Mouse (Mus musculus) cerebellum, adult 9-11 months (tissue): Measurements from ENCODE around the gene Tox3.

ENCODE experiments used
- DNase-seq: peaks from one replicate; pipeline ENCODE4 v3.0.0; 2022

Gene Tox3

GRCm38 (mm10) chr8:90323824-90324223 lies 24.3 kb downstream of the Tox3 start:
- no peak for DNase-seq

- DNase-seq: no peak
Measured at GRCm38 (mm10) chr8:90322701-90323439, 25.3 kb downstream of the Tox3 start.

GRCm38 (mm10) chr8:90321255-90321654 lies 26.9 kb downstream of the Tox3 start:
- DNase-seq: no peak

DNA sequence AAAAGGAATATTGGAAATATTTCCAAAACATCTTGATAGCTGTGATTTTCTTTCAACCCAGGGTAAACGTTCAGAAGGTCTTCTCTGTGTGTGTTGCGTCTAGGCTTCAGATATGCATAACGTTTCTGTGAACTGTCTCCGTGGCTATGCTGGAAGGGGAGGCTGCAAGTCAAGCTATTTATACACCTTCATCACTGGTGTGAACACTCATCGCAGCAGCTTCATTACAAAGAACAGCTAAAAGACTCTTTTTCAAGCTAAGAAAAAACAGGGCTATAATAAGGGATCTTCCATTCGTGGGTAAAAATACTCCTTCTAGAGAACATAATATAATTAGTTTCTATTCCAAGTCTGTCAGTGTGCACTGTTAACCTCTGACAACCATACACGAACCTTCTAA lies 33.8 kb downstream of the Tox3 start:
- DNase-seq: no peak

DNA sequence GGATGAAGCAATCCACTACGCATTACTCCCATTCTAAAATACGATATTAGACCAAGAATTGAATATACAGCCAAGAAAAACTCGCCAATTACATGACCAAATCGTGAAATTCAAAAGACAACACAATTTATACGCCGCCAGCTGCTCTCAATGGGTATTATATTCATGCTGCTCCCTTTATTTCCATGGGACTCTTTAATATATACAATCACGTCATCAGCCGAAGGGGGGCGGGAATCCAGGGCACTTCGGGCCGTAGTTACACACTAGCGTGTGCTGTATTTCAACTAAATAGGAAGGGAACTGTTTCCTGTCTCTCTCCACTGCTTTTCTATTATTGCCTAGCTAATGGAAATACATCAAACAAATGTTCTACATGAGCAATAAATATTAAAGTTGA lies 45.2 kb downstream of the Tox3 start:
- DNase-seq: no peak

- DNase-seq: no peak
Measured at GRCm38 (mm10) chr8:90302252-90302651, 45.9 kb downstream of the Tox3 start.

DNA sequence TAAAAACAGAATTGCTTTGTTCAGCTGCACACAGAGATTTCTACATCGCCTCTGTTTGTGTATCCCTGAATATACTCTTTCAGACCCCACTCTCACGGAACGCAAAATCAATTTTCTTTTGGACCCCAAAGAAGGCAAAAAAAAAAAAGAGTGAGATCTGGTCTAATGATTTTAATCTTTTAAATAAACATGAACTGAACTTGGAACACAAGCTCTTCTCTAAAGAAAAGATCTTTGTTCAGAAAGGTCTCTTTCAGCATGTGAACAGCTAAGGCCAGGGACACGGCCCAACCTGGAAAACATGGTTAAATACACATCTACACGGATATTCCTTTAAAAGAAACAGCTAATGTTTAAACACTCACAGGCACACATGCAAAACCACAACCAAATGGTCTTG lies 46.6 kb downstream of the Tox3 start:
- no peak for DNase-seq

DNA sequence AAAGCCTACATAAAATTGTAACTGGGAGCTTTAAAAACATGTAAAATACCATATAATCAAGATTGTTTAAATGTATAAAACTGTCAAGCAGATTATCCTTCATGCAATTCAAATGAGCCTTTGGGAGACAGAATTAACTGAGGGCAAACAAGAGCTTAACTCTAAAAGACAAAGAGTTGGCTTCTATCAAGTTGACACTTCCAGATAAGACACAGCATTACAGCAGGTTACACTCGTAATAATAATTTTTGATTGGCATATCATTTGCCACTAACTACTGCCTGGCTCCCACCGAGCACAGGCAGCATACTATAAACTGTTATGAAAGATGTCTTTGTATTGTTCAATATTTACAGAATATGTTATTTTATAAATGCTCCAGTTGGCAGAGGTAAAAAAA lies 47.2 kb downstream of the Tox3 start:
- DNase-seq: no peak

DNA sequence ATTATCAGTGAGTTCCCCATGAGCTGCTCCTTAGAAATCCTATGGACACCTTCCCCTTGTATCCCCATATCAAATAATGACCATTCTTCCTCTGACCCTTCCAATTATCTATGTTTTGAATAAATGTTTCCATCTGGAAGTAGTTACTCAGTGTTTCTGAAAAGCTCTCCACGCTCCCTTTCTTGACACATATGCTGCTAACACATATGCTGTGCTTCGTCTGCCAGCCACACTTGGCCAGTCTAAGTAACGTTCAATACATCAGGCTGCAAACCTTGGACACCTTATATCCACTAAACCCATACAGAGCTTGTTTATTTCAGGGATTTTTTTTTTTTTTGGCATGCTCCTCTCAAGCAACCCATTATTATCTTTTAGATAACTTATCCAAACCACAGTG lies 54.1 kb downstream of the Tox3 start:
- DNase-seq: no peak

GRCm38 (mm10) chr8:90290811-90291210 lies 57.3 kb downstream of the Tox3 start:
- no peak for DNase-seq

GRCm38 (mm10) chr8:90276722-90277121 lies 71.4 kb downstream of the Tox3 start:
- no peak for DNase-seq

- no peak for DNase-seq
Measured at GRCm38 (mm10) chr8:90273182-90273581, 75.0 kb downstream of the Tox3 start.

DNA sequence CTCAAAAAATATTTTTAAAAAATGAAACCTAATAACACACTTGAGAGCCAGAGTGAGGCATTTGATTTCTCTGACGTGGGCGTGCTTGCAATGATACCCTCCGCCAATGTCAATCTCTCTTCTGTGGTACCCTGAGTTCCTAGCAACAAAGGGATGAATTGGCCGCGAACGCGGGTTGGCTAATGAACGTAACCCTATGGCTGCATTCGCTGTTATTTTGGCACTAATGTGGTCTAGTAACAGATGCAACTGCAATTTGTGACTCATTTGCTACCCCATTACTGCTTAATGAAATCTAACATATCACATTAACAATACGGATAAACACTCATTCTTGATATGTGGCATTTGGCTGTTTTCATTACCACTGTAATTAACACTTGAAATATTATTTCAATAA lies 76.2 kb downstream of the Tox3 start:
- no peak for DNase-seq

- no peak for DNase-seq
Measured at GRCm38 (mm10) chr8:90267698-90268256, 80.4 kb downstream of the Tox3 start.

GRCm38 (mm10) chr8:90266986-90267385 lies 81.2 kb downstream of the Tox3 start:
- DNase-seq: no peak

GRCm38 (mm10) chr8:90266239-90266638 lies 81.9 kb downstream of the Tox3 start:
- no peak for DNase-seq

DNA sequence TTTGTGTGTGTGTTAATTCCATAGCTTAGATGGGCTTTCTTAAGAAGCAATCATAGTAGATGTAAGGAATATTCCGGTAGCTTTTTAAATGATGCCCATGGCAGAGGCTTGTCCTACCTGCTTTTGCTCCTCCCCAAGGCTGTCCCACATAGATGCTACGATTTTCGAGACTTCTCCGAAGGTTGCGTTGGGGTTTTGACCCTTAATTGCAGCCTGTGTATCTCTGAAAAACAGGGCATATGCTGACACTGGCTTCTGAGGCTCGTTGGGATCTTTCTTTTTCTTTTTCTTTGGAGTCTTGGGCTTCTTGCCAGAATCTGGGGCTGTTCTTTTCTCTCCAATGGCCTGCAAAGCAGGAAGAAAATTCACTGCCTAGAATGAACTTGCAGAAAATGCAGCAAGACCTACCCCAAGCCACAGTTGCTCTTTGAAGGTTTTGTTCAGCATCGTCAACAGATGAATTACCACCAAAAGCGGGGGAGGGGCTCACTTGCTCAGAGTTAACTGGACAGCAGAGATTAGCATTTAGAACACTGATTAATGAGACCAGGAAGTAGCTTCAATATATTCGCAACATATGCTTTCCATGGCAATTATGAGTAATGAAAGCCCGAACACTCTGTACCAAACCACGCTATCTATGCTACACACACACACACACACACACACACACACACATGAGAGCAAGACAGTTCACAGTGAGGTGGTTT lies 93.8 kb downstream of the Tox3 start:
- no peak for DNase-seq

DNA sequence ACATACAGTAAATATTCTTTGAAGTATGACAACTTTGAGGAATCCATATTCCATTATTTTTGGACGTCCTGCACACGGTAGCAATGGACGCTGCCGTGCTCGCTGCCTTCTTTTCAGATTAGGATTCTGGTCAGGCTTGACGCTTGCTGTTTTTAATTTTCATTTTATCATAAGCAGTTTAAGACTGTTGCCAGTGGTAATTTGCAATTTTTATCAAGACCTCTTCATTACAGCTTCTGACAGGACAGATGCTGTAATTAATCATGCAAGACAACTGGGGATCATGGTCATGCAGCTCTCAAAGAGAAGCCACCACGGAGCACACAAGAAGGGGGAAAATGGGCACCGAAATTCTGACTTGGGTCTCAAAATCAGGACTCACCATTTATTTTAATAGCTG lies 101.8 kb downstream of the Tox3 start:
- no peak for DNase-seq

- DNase-seq: no peak
Measured at GRCm38 (mm10) chr8:90245828-90246227, 102.3 kb downstream of the Tox3 start.

DNA sequence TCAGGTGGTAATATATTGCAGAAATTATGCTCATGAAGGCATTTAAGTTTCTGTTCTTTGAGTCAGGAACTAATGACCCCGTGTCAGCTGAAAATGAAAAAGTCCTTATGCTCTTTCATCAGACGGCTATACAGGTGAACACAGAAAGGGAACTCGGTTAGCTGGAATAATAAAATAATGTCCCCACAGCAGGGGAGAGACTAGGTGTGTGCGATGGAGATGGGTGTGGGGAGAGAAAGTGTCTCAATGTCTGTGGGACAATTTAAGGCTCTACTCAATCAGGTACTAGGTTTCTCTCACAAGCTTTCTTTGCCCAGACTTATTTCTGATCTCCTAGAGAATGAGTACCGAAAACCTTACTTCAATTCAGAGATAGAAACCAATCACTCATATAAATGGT lies 103.0 kb downstream of the Tox3 start:
- no peak for DNase-seq

GRCm38 (mm10) chr8:90244458-90245145 lies 103.5 kb downstream of the Tox3 start:
- DNase-seq: peak; percentile 66

GRCm38 (mm10) chr8:90243957-90244356 lies 104.2 kb downstream of the Tox3 start:
- no peak for DNase-seq

- DNase-seq: no peak
Measured at GRCm38 (mm10) chr8:90242351-90242750, 105.8 kb downstream of the Tox3 start.

GRCm38 (mm10) chr8:90241461-90241860 lies 106.7 kb downstream of the Tox3 start:
- DNase-seq: no peak
